Mouse (Mus musculus): Measurements from ENCODE around the gene Ttyh3.

Ttyh3 gene

GRCm38 (mm10) chr5:140633432-140633831 is 15.4 kb downstream of the Ttyh3 start:
- Histone ChIP-seq H3K4me1 (replicated peaks; ENCODE audit: low read depth, low read length) (peaks cover 46% of the 10 kb centered on the region), H3K36me3 (ENCODE audit: insufficient read depth, low read length) (peaks cover 38% of the 10 kb centered on the region), H3K4me3 (replicated peaks; ENCODE audit: low read length) (no peak overlapping the region), H3K27me3 (ENCODE audit: insufficient read depth, low read length) (no peaks in the 10 kb centered on the region), H3K9me3 (ENCODE audit: low read length) (no peaks in the 10 kb centered on the region)
- TF ChIP-seq POU5F1 (IDR thresholded peaks at IDR 0.05; ENCODE audit: borderline replicate concordance, low read length) (no peak), NANOG (IDR thresholded peaks at IDR 0.05; ENCODE audit: borderline replicate concordance, low read length) (no peak), CTCF (conservative IDR thresholded peaks at IDR 0.05; ENCODE audit: low read length) (no peak)

- no peak overlapping the region for H3K4me3 ChIP-seq (replicated peaks; ENCODE audit: low read length)
- peaks cover 60% of the 10 kb centered on the region for H3K36me3 ChIP-seq (ENCODE audit: insufficient read depth, low read length)
- no peaks in the 10 kb centered on the region for H3K27me3 ChIP-seq (ENCODE audit: insufficient read depth, low read length)
- TF ChIP-seq NANOG (IDR thresholded peaks at IDR 0.05; ENCODE audit: borderline replicate concordance, low read length) = no peak
- no peak for TF ChIP-seq POU5F1 (IDR thresholded peaks at IDR 0.05; ENCODE audit: borderline replicate concordance, low read length)
- peak; percentile 47 for TF ChIP-seq CTCF (conservative IDR thresholded peaks at IDR 0.05; ENCODE audit: low read length)
- no peaks in the 10 kb centered on the region for H3K9me3 ChIP-seq (ENCODE audit: low read length)
- H3K4me1 ChIP-seq (replicated peaks; ENCODE audit: low read depth, low read length) = peaks cover 12% of the 10 kb centered on the region
Measured at GRCm38 (mm10) chr5:140628995-140629394, 19.8 kb downstream of the Ttyh3 start.

- H3K9me3 ChIP-seq (ENCODE audit: low read length) = no peaks in the 10 kb centered on the region
- peaks cover 6% of the 10 kb centered on the region; the same call in 1 of the 2 replicates for H3K4me1 ChIP-seq (replicated peaks; ENCODE audit: low read depth, low read length)
- H3K4me3 ChIP-seq (replicated peaks; ENCODE audit: low read length) = no peak overlapping the region
- no peaks in the 10 kb centered on the region for H3K27me3 ChIP-seq (ENCODE audit: insufficient read depth, low read length)
- peaks cover 52% of the 10 kb centered on the region for H3K36me3 ChIP-seq (ENCODE audit: insufficient read depth, low read length)
- no peak for TF ChIP-seq NANOG (IDR thresholded peaks at IDR 0.05; ENCODE audit: borderline replicate concordance, low read length)
- TF ChIP-seq CTCF (conservative IDR thresholded peaks at IDR 0.05; ENCODE audit: low read length) = peak; percentile 47
Measured at GRCm38 (mm10) chr5:140627580-140627979, 21.3 kb downstream of the Ttyh3 start.

DNA sequence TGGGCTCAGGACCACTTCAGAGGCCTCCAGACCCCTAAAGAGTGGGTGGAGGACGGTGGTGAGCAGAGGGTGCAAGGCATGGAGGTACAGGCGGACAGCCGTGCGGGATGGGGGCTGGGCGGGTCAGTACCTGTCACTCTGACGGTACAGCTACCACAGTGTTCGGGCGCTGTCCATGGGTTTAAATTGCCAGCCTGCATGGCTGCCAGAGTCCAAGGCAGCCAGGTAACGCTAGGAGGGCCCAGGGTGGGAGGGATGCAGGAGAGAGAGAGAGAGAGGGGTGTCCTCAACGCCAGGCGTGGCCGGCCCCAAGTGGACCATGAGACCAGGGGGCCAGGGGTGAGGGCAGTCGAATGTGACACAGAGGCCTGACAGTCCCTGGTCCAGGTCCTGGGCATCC is 23.9 kb downstream of the Ttyh3 start:
- H3K4me1 ChIP-seq (replicated peaks; ENCODE audit: low read depth, low read length) = peaks cover 17% of the 10 kb centered on the region
- TF ChIP-seq NANOG (IDR thresholded peaks at IDR 0.05; ENCODE audit: borderline replicate concordance, low read length) (no peak), CTCF (conservative IDR thresholded peaks at IDR 0.05; ENCODE audit: low read length) (no peak), POU5F1 (IDR thresholded peaks at IDR 0.05; ENCODE audit: borderline replicate concordance, low read length) (no peak)
- H3K36me3 ChIP-seq (ENCODE audit: insufficient read depth, low read length) = peaks cover 45% of the 10 kb centered on the region
- H3K27me3 ChIP-seq (ENCODE audit: insufficient read depth, low read length) = no peaks in the 10 kb centered on the region
- H3K9me3 ChIP-seq (ENCODE audit: low read length) = no peaks in the 10 kb centered on the region
- H3K4me3 ChIP-seq (replicated peaks; ENCODE audit: low read length) = no peak overlapping the region

DNA sequence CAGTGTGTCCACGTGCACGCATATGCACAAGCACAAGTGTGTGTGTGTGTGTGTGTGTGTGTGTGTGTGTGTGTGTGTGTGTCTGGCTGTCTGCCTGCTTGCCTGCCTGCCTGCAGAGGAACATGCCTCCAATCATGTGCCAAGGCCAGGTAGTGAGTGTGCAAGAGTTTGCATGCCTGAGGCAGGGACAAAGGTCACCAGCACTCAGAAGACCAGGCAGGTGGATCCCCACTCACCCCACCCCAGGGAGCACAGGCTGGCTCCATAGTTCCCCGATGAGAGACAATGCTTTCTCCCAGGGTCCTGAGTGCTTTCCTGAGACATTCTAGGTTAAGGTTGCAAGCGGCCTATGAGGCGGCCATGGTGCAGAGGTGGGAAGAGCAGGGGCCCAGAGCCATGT is 24.6 kb downstream of the Ttyh3 start:
- H3K9me3 ChIP-seq (ENCODE audit: low read length) = no peaks in the 10 kb centered on the region
- H3K4me3 ChIP-seq (replicated peaks; ENCODE audit: low read length) = no peak overlapping the region
- no peak for TF ChIP-seq POU5F1 (IDR thresholded peaks at IDR 0.05; ENCODE audit: borderline replicate concordance, low read length)
- no peak for TF ChIP-seq CTCF (conservative IDR thresholded peaks at IDR 0.05; ENCODE audit: low read length)
- TF ChIP-seq NANOG (IDR thresholded peaks at IDR 0.05; ENCODE audit: borderline replicate concordance, low read length) = no peak
- H3K4me1 ChIP-seq (replicated peaks; ENCODE audit: low read depth, low read length) = peaks cover 14% of the 10 kb centered on the region
- H3K27me3 ChIP-seq (ENCODE audit: insufficient read depth, low read length) = no peaks in the 10 kb centered on the region
- peaks cover 41% of the 10 kb centered on the region for H3K36me3 ChIP-seq (ENCODE audit: insufficient read depth, low read length)

DNA sequence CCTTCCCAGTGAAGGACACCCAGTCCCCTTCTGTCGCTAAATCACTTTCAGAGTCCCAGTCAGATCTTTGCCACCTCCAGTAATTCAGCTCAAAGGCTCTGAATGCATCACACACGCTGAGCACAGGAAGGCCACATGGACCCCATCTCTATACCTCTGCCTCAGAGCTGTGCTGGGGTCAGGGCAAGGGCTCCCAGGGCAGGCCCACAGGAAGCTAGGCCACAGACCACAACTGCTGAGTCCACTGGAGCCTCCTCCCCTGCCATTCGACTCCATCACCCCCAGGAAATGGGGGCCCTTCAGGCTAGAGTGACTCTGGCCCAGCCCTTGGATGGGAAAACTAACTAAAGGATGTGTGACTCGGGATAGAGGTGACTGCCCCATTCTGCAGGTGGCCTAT is 25.0 kb downstream of the Ttyh3 start:
- Histone ChIP-seq H3K27me3 (ENCODE audit: insufficient read depth, low read length) (no peaks in the 10 kb centered on the region), H3K9me3 (ENCODE audit: low read length) (no peaks in the 10 kb centered on the region), H3K4me1 (replicated peaks; ENCODE audit: low read depth, low read length) (peaks cover 13% of the 10 kb centered on the region), H3K36me3 (ENCODE audit: insufficient read depth, low read length) (peaks cover 36% of the 10 kb centered on the region), H3K4me3 (replicated peaks; ENCODE audit: low read length) (no peak overlapping the region)
- no peak for TF ChIP-seq CTCF (conservative IDR thresholded peaks at IDR 0.05; ENCODE audit: low read length)
- TF ChIP-seq NANOG (IDR thresholded peaks at IDR 0.05; ENCODE audit: borderline replicate concordance, low read length) = no peak
- no peak for TF ChIP-seq POU5F1 (IDR thresholded peaks at IDR 0.05; ENCODE audit: borderline replicate concordance, low read length)

DNA sequence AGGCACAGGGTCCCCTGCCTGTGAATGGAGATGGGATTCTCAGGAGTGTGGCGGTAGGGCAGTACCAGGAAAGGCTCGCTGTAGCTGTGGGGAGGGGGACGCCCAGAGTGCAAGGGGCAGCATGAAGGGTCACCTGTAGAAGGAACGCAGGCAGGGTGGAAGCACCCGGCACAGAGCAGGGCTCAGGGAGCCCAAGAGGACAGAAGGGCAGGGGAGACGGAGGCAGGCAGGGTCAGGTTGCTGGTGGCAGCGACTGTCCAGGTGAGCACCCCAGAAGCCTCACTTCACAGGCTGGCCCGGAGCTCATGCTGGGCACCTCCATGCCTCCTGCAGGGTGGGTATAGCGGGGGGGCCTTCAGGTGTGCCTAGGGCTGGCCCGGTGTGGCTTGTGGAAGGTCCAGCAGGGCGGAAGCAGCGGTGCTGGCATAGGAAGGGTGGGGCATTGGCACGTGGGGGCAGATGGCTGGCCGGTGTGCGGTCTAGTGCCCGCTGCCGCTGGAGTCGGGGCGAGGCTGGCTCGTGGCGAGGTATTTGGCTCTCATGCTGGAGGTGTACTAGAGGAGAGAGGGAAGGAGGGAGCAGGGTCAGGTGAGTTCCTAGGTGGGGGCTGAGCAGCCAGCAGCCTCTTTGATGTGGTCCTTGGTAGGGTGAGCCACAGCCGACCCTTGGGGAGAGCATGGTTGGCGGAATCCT is 25.7 kb downstream of the Ttyh3 start:
- TF ChIP-seq NANOG (IDR thresholded peaks at IDR 0.05; ENCODE audit: borderline replicate concordance, low read length) = no peak
- TF ChIP-seq CTCF (conservative IDR thresholded peaks at IDR 0.05; ENCODE audit: low read length) = no peak
- no peak for TF ChIP-seq POU5F1 (IDR thresholded peaks at IDR 0.05; ENCODE audit: borderline replicate concordance, low read length)
- Histone ChIP-seq H3K36me3 (ENCODE audit: insufficient read depth, low read length) (peaks cover 32% of the 10 kb centered on the region), H3K4me3 (replicated peaks; ENCODE audit: low read length) (no peak overlapping the region), H3K9me3 (ENCODE audit: low read length) (no peaks in the 10 kb centered on the region), H3K4me1 (replicated peaks; ENCODE audit: low read depth, low read length) (peaks cover 13% of the 10 kb centered on the region), H3K27me3 (ENCODE audit: insufficient read depth, low read length) (no peaks in the 10 kb centered on the region)

DNA sequence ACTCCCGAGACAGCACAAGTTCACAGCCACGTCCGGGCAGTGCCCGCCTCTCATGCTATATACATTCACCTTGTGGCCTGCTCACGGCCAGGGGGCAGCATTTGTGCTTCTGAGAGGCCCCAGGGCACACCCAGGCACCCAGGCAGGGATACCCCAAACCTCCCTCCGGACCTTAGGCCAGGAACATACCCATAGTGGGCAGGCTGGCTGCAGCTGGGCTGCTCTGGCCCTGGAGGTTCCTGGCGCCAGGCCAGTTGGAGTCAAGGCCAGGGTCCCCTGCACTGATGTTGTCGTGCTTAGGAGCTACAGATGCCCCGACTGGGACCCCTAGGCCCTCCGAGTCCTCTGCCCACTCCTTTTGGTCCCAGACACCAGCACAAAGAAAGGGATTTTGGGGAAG is 27.3 kb downstream of the Ttyh3 start:
- TF ChIP-seq NANOG (IDR thresholded peaks at IDR 0.05; ENCODE audit: borderline replicate concordance, low read length) (no peak), POU5F1 (IDR thresholded peaks at IDR 0.05; ENCODE audit: borderline replicate concordance, low read length) (no peak), CTCF (conservative IDR thresholded peaks at IDR 0.05; ENCODE audit: low read length) (no peak)
- Histone ChIP-seq H3K36me3 (ENCODE audit: insufficient read depth, low read length) (peaks cover 16% of the 10 kb centered on the region), H3K9me3 (ENCODE audit: low read length) (no peaks in the 10 kb centered on the region), H3K27me3 (ENCODE audit: insufficient read depth, low read length) (no peaks in the 10 kb centered on the region), H3K4me3 (replicated peaks; ENCODE audit: low read length) (no peak overlapping the region), H3K4me1 (replicated peaks; ENCODE audit: low read depth, low read length) (peaks cover 27% of the 10 kb centered on the region)

DNA sequence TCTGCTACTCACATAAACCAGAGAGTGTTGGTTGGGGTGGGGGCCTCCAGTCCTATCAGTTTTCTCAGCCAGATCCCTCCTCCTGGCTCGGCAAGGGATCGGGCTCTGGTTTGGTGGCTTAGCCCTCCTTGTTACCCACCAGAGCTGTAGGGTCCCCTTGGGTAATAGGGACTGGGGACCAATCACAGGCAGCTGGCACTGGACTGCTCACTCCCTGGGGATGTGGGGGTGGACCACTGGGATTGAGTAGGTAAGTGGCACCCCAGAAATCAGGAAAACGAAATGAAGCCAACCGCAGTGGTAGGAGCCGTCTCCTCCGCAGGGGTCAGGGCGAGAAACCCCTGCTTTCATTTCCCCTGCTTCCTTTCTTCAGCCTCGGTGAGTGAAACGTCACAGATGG is 27.7 kb downstream of the Ttyh3 start:
- TF ChIP-seq CTCF (conservative IDR thresholded peaks at IDR 0.05; ENCODE audit: low read length) (no peak), POU5F1 (IDR thresholded peaks at IDR 0.05; ENCODE audit: borderline replicate concordance, low read length) (no peak), NANOG (IDR thresholded peaks at IDR 0.05; ENCODE audit: borderline replicate concordance, low read length) (no peak)
- Histone ChIP-seq H3K36me3 (ENCODE audit: insufficient read depth, low read length) (peaks cover 12% of the 10 kb centered on the region), H3K4me1 (replicated peaks; ENCODE audit: low read depth, low read length) (peaks cover 31% of the 10 kb centered on the region), H3K4me3 (replicated peaks; ENCODE audit: low read length) (no peak overlapping the region), H3K9me3 (ENCODE audit: low read length) (no peaks in the 10 kb centered on the region), H3K27me3 (ENCODE audit: insufficient read depth, low read length) (no peaks in the 10 kb centered on the region)
